Mouse (Mus musculus): ENCODE results near the gene Llgl2.
"Not testable (repeated sequence)": the region's sequence is repeated elsewhere in the genome, so short reads cannot be mapped to it uniquely, and the experiment has no call there.

The Llgl2 gene

DNA sequence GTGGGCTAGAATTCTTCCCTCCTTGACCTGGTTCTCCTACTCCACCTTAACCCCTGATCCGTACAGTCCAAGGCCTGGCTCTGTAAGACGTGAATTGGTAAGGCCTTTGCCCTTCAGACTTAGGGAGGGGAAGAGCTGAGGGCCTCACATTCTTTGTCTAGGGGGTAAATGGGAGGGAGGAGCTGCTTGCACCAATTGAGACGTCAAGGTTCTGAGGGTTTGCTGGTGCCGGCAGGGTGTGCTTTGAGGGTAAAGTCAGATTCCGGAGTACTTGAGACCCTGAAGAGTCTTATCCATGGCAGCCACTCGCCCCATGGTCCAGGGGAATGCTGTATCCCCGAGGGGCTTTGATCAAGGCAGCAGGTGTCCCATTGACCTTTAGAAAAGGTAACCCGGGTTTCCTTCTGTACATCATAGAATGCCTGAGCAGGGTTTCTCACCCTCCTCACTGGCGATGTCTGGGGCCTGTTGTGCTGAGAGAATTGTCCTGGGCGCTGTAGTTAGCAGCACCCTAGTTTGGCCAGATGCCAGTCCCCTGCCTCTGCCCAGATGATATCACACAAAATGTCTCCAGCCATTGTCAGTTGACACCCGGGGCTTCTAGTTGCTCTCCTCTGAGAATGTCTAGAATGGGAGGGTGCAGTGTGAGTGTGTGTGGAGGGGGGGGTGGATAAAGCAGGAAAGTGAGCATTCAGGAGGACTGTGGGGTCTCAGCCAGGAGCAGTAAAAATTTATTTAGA, 13.0 kb downstream of the Llgl2 start:
- no peak for DNase-seq (ENCODE audit: low spot score in 2 of 2)

DNA sequence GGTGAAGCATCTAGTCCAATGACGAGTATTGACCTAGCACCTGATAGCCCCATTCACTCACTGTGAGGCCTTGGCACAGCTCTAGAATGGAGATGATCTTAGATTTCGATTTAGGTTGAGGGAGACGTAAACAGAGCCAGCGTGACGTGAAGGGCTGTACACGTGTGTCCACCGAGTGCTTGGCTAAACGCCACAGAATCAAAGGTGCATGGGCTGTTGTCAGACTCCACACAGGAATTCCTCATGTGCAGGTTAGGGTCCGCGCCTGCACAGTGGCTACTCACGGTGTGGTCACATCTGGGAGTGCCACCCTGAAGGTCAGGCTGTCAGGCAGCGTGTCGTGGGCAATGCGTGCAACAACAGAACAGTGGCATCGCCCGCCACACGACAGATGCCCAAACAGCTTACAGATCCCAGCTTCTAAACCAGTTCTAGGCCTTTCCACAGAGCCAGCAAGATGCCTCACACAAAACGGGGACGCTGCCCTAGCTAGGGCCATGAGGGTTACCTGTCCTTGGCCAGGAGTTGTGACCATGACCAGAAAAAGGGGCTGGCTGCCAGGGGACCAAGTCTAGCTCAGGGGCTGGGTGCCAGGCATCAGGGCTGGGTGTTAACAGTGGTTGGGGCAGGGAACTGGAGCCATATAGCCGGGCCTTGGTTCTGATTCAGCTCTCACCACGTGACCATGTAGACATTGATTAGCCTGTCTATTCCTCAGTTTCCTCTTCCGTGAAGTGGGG, 13.9 kb downstream of the Llgl2 start:
- DNase-seq (ENCODE audit: low spot score in 2 of 2), result no peak

DNA sequence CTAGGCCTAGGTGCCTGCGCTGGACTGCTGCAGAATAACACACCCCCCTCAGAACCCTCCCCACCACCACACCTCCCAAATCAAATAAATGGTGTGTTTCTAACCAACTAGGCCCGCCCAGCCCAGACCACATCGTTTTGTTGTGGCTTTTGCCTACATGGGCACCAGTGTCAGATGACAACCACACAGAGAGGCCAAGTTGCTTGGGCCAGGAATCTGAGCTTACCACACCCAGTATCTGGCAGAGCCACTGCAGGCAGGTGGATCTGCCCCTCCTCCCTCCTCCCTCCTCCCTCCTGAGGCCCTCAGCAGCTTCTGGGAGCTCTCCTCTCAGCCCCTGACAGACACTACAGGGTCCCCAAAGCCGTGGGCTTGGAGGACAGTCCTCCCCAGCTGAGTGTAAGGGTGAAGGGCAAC, 15.1 kb downstream of the Llgl2 start:
- DNase-seq (ENCODE audit: low spot score in 2 of 2), result no peak

DNA sequence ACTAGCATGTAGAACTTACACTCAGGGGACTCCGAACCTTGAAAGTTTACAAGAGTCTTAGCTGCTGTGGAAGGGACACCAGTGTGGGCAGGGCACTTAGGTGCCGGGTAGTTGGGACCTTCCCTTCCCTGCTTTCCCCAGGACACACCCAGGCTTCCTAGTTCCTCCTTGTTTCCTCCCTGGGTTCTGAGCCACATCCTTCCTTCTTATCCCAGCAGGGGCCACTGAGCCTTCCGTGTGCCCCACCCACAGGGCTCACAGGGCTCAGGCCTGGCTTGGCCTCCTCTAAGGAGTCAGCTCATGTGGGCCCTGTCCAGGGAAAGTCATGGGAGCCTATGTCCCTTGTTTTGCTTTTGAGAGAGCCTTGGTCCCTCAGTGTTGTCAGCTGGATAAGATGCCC, 15.9 kb downstream of the Llgl2 start:
- no peak for DNase-seq (ENCODE audit: low spot score in 2 of 2)

DNA sequence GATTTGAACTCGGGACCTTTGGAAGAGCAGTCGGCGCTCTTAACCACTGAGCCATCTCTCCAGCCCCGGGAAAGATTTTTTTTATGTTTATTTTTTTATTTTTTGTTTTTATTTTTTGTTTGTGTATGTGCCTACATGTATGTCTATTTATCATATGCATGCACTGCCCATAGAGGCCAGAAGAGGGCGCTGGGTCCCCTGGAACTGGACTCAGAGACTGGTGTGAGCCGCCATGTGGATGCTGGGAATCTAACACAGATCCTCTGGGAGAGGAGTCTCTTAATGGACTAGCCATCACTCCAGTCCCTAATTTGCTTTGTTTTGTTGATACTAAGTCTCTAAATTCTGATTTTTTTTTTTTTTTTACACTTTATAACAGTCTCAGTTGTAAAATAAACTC, 17.2 kb downstream of the Llgl2 start:
- DNase-seq (ENCODE audit: low spot score in 2 of 2), result no peak

GRCm38 (mm10) chr11:115841961-115842550, 18.2 kb downstream of the Llgl2 start:
- peak; percentile 16 to 22 for DNase-seq (ENCODE audit: low spot score in 2 of 2)

GRCm38 (mm10) chr11:115843141-115843890, 19.5 kb downstream of the Llgl2 start:
- DNase-seq (ENCODE audit: low spot score in 2 of 2), result no peak

- no peak for DNase-seq (ENCODE audit: low spot score in 2 of 2)
Measured at GRCm38 (mm10) chr11:115843891-115844239, 20.0 kb downstream of the Llgl2 start.

DNA sequence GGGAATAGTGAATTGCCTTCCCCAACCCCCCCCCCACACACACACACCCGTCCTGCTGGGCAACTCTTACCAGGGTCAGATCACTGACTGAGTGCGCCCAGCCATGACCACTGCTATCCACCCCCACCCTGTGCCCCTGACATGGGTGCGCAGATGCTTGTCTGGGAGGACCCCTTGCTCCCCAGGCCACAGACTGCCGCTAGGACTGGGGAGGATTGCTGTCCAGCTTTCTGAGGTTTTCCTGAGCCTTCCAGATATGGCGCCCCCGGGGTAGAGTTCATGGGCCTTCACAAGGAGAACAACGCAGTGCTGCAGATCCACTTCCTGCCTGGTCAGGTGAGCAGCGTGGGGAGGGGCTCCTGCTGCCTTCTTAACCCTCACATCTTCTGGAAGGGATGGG, 20.4 kb downstream of the Llgl2 start:
- DNase-seq (ENCODE audit: low spot score in 2 of 2), result no peak

- no peak for DNase-seq (ENCODE audit: low spot score in 2 of 2)
Measured at GRCm38 (mm10) chr11:115845819-115846218, 22.0 kb downstream of the Llgl2 start.

DNA sequence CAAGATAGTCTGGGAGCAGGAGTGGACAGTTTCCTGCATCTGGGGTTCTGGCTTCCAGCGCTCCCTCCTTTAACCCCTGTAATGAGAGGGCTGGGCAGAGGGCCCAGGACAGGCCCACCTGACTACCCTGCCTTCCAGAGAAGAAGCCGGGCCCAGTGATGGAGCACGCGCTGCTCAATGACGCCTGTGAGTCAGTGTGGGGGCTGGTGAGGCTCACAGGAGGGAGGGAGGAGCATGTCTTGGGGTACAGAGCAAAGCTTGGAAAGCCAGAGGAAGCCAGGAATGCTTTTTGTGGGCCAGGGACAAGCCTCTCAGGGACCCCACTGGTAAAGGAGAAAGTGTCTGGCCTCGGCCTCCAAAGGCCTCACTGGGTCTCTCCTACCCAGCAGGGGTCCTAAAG, 30.8 kb downstream of the Llgl2 start:
- no peak for DNase-seq (ENCODE audit: low spot score in 2 of 2)

DNA sequence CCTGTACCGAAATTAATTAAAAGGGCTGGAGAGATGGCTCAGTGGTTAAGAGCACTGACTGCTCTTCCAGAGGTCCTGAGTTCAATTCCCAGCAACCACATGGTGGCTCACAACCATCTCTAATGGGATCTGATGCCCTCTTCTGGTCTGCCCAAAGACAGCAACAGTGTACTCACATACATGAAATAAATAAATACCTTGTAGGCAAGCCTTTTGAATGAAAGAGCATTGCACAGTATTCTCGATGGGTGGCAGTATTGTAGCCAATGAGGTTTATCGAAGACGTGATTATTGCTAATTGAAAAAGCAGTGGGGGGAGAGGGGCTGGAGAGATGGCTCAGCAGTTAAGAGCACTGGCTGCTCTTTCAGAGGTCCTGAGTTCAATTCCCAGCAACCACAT, 33.3 kb downstream of the Llgl2 start:
- DNase-seq (ENCODE audit: low spot score in 2 of 2), result not testable (repeated sequence)

DNA sequence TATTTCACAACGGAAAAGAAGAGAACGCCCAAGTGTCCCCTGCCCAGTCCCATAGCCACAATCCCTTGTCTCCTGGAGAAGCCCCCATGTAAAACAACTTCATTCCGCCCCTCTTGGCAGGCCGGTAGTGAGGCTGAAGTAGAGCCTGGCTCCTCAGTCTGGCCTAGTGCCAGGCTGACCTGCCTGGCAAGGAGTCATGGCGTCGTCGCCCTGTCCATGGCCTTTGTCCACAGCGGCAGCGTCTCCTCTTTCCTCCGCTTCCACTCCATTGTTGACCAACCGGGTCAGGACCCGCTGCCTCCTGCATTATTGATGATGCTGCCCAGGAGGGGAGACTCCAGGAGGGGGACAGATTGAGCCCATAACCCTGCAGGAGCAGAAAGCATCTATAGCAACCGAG, 34.1 kb downstream of the Llgl2 start:
- no peak for DNase-seq (ENCODE audit: low spot score in 2 of 2)

DNA sequence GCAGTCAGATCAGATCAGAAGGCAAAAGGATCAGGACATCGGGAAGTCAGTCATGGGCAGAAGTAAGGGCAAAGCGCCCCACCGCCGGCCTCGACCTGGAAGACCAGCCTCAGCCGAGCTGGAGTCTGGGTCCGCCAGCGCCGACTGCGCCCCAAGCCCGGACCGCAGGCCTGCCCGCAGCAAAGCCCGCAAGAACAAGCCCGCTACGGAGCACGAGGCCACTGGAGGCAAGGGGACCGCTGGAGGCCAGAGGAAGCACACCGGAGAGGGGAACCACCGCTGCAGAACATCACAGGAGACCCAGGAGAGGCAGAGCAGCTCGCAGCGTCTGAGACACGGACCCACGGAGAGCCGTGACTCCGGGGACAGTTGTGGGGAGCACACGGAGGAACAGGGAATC, 34.5 kb downstream of the Llgl2 start, which contains the start of gene Myo15b:
Myo15b (plus strand) TSS at position 53 of the 400 bp plus-strand sequence.
- no peak for DNase-seq (ENCODE audit: low spot score in 2 of 2)

GRCm38 (mm10) chr11:115859143-115859945, 35.5 kb downstream of the Llgl2 start:
- DNase-seq (ENCODE audit: low spot score in 2 of 2), result peak; percentile 79 to 84

DNA sequence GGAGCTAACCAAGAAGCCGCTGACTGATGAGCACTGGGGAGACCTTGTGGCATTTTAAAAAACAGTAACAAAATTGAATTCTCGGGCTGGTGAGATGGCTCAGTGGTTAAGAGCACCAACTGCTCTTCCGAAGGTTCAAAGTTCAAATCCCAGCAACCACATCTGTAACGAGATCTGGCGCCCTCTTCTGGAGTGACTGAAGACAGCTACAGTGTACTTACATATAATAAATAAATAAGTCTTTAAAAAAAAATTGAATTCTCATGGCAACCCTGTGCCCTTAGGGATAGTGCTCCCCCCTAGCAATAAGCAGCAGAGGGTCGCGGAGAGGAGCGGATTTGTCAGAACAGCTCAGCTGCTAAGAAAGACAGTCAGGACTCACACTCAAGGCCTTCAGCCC, 40.0 kb downstream of the Llgl2 start:
- DNase-seq (ENCODE audit: low spot score in 2 of 2), result no peak

- no peak for DNase-seq (ENCODE audit: low spot score in 2 of 2)
Measured at GRCm38 (mm10) chr11:115869393-115869792, 45.5 kb downstream of the Llgl2 start.

GRCm38 (mm10) chr11:115872437-115872836, 48.6 kb downstream of the Llgl2 start:
- no peak for DNase-seq (ENCODE audit: low spot score in 2 of 2)

DNA sequence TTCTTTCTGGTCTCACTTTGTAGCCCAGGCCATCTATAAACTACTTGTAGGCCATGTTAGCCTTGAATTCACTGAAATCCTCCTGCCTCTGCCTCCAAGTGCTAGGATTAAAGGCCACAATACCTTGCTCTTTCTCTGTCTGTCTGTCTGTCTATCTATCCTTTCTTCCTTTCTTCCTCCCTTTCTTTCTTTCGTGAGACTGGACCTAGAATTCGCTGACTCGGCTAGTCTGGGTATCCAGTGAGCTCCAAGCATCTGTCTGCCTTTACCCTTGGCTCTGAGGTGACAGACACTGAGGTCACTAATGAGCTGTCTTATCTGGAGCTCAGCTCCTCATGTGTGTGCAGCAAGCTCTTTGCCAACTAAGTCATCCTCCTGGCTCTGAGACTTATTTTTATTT, 52.1 kb downstream of the Llgl2 start:
- DNase-seq (ENCODE audit: low spot score in 2 of 2), result no peak

GRCm38 (mm10) chr11:115876438-115876837, 52.6 kb downstream of the Llgl2 start:
- DNase-seq (ENCODE audit: low spot score in 2 of 2), result no peak

DNA sequence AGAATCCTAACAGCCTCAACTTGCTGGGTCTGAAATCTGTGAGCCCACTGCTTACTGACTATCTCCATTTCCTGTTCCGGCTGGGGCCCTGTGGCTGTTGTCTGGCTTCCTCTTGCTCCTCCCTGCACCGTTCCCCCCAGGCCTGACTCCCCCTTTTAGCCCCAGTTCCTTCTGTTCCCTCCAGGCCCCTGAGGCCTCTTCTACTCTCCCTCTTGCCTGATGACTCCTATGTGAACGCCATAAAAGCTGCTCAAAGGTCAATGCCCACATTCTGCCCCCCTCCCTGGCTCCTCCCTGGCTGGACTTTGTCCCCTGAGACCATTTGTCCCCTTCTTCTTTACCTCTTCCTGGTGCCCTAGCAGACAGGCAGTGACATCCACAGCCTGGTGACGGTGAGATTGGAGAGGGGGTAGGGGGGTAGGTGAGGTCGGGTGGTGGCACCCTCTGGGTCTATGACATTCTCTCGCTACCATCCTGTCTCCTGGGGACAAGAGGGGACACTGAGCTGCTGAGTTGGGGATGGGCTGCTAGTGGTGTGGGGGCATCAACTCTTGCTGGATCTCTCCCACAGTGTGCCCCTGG, 53.4 kb downstream of the Llgl2 start:
- DNase-seq (ENCODE audit: low spot score in 2 of 2), result no peak

Measured in spleen, postnatal 36 days (tissue).